Mouse (Mus musculus): ENCODE results near the gene Agap1. TPM values are rescaled to one million over a fixed set of nuclear protein-coding genes. Genes with fewer than 3 reads are reported as not detected.

Gene Agap1
- total RNA-seq, 2 experiments from 2014 or later = 8.0 to 16.0 TPM

DNA sequence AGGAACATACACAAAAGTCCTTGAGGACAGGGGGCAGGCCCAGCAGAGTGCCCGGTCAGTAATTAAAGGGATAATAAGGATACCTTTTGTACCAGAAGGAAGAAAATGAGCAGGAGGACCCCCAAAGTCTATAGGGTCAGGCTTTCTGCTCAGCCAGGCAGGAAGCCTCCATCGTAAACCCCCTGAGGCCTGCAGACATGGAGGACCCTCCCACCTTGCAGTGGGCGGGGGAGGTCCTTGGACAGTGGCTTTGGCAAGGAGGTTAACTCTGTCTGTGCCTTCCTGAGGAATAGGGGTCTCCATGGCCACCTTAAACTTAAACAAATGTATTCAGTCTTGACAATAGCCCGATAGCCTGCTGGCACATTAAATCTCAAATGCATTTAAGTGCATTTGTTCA, 413.2 kb downstream of the Agap1 start:
- ATAC-seq (replicated peaks; ENCODE audit: poor library complexity, severe bottlenecking) = no peak

DNA sequence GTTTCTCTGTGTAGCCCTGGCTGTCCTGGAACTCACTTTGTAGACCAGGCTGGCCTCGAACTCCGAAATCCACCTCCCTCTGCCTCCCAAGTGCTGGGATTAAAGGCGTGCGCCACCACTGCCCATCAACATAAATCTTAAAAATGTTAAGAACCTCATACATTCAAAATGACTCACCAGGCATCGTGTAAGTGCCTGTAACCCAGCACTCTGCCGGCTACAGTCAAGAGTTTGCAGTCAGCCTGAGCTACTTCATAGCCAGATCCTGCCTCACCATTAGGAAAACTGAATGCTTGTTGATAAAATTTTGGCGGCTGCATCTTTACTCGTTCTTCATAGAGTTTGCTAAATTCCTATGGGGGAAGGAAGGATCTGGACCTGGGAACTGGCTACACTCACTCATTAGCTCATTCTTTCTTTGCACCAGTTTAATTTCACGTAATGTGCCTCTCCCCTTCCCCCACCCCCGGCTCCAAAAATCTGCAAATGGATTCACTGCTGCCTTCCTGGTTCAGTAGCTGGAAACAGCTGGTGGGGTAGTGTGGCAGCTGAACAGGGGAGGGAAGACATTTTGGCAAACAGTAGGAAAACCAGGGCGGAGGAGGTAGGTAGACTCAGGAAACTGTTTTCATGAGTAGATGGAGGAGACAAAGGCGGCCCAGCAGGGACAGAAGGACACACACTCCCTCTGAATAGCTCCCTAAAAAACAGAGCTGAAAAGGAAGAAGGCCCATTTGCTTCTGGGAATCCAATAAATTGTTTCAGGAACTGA, 415.7 kb downstream of the Agap1 start:
- no peak for ATAC-seq (replicated peaks; ENCODE audit: poor library complexity, severe bottlenecking)

DNA sequence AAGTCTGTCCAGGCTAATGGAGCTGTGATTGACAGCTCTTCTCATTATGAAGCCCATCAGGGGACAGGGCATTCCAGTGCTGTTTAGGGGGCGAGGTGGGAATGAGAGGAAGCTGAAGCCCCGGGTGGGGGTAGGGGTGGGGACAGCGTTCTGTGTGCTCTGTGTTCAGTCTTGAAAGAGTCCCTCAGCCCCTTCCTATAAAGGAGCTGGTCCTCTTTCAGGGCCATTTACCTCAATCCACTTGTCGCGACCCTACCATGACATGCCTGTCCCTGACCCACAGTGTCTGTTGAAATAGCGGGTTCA, 416.3 kb downstream of the Agap1 start:
- no peak for ATAC-seq (replicated peaks; ENCODE audit: poor library complexity, severe bottlenecking)

DNA sequence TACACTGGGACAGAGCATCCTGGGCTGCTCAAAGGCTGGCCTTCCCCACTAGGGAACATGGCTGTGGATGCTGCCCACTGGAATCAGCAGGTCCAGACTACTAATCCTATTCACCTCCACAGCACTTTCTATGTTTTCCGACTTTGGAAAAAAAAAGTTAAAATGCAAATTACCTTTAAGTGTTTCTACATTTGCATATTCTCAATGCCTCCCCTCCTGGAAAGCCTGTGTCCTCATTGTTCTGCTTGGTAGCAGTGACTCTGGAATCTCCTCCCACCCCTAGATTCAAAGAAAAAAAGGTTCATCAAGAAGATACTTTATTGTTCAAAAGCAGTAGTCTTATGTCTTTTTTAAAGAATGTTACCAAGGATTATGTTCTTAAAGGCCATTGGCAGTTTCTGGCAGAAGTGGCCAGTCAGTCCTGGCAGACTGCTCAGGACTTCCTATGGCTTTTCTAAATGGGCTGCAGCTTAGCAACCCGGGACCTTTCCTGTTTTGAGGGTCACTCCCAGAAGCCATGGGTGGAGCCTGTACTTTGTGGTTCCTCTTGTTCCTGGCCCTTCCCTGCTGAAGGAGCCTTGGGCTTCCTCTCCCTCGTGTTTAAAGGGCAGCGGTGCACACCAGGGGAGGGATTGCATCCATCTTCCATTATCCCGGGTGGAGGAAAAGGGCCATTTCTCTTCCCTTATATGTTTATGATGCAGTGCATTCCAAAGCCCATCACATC, 421.9 kb downstream of the Agap1 start:
- ATAC-seq (replicated peaks; ENCODE audit: poor library complexity, severe bottlenecking) = peak; percentile 46; the same call in 1 of the 2 replicates

DNA sequence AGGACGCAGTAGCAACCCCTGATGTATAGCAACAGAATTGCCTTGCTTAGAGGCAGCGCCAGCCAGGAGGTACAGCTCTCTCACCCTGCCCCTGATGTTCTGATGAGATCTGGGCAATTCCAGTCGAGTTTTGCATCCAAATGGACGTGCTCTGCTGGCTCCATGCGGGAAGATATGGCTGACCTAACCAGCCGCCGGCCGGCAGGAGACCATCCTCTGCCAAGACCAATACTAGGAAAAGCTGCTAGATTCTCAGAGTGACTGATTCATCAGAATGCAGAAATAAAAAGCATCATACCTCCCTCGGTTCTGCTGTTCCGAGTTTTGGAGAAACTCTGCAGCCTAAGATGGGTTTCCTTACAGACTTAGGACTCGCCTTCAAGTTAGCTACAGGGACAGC, 423.9 kb downstream of the Agap1 start:
- no peak for ATAC-seq (replicated peaks; ENCODE audit: poor library complexity, severe bottlenecking)

DNA sequence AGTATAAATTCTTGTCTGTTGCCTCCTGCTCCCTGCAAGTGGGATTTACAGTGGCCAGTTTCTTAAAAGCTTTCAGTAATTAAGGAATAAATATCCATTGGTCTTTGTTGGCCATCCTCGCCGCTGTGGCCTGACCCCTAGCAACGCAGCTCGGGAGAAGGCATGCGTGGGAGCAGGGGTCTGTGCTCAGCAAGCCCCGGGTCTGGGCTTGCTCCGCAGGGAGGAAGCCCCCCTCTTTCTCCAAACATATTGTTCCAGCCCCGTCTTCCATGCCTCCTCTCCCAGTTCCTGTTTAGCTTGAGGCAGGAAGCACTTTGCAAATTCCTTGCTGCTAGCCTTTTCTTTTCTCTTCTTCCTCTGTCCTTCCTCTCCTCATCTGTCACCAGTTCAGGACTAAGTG, 425.6 kb downstream of the Agap1 start:
- ATAC-seq (replicated peaks; ENCODE audit: poor library complexity, severe bottlenecking) = no peak

DNA sequence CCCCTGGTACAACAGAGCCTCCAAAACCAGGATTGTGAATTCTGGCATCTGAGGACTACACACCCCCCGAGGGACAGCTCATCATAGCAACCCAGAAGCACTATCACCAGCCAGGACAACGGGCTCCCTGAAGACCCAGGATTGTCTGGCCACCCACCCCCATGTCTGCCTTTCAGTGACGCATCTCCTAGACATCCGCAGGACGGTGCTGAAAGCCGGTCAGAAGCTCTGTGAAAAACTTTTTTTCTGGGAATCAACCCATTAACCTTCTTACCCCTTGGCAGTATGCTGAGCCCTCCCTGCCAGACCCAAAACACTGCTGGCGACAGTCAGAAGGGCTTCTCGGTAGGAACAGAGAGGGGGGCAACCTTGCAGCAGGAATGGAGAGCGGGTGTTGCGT, 426.2 kb downstream of the Agap1 start:
- ATAC-seq (replicated peaks; ENCODE audit: poor library complexity, severe bottlenecking) = no peak

DNA sequence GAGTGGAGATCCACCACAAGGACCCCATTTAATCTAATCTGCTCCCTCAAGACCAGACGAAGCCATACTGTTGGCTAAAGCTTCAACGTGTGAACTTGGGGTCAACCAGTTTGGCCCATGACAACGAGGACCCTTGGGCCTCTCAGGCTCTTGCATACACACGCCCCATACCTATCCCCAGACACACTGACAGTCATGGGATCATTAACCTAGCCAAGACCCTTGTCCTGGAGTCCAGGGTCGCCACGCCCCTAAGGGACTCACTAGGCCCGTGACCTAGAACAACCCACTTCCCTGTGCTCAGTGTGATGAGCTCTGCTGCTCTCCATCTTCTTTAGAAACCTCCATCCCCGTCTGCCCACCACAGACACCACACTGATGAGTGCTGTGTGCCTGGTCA, 429.7 kb downstream of the Agap1 start:
- no peak for ATAC-seq (replicated peaks; ENCODE audit: poor library complexity, severe bottlenecking)

DNA sequence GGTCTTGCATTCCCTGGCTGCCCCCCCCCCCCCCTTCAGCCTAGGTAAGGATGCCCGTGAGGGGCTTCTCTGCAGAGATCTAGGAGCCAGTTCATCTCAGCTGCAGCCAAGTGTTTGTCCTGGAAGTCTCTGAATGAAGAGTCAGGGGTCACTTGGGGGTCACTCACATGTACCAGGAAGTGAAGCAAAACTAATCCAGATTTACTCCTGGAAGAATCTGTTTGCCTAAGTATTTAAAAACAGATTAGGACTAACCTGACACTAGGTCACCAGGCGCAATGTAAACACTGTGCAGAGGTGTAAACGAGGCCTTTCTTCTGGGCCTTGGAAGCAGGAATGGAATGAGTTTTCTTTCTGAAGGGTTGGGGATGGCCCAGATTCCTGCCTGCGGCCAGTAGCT, 431.1 kb downstream of the Agap1 start:
- no peak for ATAC-seq (replicated peaks; ENCODE audit: poor library complexity, severe bottlenecking)

DNA sequence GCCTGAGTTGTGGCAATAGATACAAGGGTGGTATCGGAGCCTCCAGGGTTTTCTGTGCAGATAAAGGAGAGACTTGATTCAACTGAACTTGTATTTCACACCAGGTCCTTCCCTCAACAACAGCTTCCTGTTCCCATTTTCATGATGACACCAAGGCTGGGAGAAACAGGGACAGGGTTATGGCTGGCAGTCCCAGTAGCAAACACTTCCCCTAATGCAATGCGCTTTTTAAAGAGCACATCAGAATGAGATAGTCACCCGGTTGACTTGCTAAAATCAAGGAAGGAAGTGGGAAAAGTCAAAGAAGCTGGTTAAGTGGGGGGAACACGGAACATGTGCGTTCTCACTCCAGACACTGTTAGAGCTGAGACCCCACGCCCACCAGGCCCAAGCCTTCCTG, 436.8 kb downstream of the Agap1 start:
- peak; percentile 59; the same call in 1 of the 2 replicates for ATAC-seq (replicated peaks; ENCODE audit: poor library complexity, severe bottlenecking)

DNA sequence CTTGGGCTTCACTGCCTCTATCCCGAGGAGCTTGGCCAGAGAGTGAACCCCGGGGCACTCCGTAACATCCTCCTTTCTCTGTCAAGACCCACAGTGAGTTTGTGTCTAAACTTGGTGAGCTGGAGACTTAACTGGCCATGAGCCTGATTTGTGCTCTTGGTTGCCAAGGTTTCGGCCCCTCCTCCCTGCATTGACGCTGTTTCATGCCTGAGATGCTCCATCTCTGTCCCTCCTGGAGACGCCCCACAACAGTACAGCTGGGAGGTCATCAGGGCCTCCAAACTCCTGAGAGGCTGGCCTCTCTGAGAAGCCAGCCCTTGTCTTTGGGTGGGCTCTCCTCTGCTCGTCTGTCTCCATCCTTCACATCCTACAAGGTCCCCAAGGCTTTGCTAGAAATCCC, 437.7 kb downstream of the Agap1 start:
- no peak for ATAC-seq (replicated peaks; ENCODE audit: poor library complexity, severe bottlenecking)

DNA sequence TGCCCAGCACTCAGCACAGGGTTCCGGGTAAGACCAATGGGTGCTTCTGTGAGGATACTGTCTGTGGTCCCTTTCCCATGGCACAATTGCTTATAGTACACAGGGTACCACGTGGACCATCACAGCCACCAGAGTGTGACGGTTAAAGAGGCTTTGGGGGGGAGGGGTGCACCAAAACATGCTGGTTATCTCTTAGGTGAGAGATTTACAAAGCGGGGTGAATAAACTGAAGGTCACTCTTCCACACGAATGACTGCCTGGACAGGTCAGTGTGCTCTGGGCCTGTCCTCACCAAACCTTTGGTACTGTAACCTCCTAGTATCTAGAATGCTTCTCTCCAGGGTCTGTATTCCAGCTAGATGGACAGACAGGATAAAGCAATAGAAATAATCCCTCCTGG, 441.2 kb downstream of the Agap1 start:
- ATAC-seq (replicated peaks; ENCODE audit: poor library complexity, severe bottlenecking) = no peak

DNA sequence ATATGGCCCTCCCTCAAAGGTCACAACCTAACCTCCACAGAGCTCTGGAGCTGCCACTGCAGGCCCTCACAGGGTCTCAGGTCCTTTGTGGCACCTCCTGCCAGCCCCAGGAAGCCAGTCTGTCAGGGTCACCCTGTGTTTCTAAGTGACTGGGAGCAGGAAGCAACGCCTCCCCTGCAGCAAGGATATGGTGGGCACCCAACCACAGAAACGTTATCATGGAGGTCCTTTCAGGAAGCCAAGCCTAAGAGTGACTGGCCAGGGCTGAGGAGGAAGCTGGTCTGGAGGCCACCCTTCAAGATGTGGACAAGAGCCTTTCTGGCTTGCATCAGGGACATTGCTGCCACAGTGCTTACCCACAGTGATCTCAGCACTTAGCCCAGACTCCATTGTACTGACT, 444.4 kb downstream of the Agap1 start:
- peak; percentile 40 for ATAC-seq (replicated peaks; ENCODE audit: poor library complexity, severe bottlenecking)

DNA sequence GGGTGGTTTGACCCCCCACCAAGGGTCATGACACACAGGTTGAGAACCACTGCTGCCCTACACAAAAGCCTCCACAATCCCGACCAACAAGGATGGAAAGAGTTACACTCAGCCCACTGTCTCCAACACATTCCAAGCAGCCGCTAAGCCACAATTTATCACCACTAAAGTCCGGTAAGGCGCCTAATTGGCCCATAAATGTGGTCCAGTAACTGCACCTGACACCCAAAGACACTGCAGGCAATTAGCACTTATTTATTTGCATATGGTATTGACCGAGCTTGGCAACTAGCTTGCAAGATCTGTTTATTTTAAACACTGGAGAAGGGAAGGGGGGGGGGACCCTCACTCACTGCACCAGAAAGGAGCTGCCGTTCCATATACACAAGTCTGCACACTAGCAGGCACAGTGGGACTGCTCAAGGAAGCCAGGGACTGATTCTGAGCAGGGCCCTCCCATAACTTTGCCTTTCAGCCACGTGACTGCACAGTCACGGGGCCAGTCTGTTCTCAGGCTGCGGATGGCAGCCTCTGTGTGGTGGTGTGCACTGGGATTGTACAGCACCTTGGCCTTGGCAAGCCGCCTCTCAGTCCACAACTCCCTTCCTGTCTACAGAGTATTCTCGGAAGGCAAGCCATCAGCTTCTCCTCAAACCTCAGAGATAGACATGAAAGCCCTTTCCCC, 445.3 kb downstream of the Agap1 start:
- no peak for ATAC-seq (replicated peaks; ENCODE audit: poor library complexity, severe bottlenecking)

DNA sequence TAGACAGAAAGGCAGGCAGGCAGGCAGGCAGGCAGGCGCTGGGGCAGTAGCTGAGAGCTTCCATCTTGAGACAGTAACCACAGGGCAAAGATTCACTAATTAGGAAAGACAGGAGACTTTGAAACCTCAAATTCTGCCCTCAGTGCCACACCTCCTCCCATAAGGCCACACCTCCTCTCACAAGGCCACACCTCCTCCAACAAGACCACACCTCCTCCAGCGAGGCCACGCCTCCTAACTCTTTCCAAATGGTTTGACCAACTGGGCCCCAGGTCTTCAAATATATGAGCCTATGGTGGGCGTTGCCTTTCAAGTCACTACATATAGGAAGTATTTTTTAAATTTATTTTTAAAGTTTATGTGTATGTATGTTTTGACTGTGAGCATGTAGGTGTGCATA, 446.8 kb downstream of the Agap1 start:
- ATAC-seq (replicated peaks; ENCODE audit: poor library complexity, severe bottlenecking) = peak; percentile 41

DNA sequence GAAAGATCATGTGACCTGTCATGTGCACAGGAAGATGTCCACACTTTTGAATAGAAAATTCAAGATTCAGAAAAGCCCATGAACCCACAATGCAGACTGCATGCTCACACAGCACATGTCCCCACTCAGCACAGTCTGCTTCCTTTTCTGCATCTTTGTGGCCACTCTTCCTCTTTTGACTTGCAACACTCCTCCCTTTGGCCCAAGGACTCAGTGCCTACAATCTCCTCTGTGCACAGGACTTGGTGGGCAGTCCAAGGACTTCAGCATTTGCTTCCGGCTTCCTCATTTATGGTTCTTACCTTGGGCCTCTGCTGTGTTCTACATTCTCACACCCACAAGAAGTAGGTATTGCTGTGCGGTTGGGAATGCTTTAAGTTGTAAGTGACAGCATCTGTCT, 447.6 kb downstream of the Agap1 start:
- peak; percentile 95 for ATAC-seq (replicated peaks; ENCODE audit: poor library complexity, severe bottlenecking)

DNA sequence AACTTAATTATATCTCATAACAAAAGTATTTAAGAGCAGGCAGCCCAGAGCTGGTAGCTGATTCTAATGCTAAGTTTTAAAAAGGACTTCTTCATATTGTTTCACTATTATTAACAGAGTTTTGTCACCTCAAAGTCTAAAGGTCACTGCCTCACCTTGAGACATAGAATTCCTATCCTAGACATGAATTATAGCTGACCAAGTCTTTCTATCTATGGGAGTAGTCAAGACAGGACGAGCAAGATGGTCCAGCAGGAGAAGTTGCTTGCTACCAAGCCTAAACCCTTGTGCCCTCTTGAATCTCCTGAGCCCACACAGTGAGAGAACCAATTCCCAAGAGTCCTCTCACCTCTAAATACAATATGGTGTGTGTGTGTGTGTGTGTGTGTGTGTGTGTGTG, 448.0 kb downstream of the Agap1 start:
- ATAC-seq (replicated peaks; ENCODE audit: poor library complexity, severe bottlenecking) = no peak

DNA sequence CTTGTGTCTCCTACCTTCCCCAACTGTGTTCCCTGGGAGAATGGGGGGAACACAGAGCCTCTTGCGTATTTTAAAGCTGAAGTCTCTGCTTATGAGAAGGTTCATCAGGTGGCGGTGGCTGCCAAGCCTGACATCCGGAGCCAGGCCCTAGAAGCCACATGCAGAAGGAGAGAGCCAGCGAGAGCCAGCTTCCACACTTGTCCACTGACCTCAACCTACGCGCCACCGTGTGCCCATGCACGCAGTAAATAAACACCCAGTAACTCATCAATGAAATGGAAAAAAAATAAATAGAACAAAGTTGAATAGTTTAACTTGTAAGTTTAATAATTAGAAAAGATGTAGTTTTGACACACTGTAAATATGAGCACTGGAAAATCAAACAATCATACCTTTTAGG, 455.2 kb downstream of the Agap1 start:
- no peak for ATAC-seq (replicated peaks; ENCODE audit: poor library complexity, severe bottlenecking)

DNA sequence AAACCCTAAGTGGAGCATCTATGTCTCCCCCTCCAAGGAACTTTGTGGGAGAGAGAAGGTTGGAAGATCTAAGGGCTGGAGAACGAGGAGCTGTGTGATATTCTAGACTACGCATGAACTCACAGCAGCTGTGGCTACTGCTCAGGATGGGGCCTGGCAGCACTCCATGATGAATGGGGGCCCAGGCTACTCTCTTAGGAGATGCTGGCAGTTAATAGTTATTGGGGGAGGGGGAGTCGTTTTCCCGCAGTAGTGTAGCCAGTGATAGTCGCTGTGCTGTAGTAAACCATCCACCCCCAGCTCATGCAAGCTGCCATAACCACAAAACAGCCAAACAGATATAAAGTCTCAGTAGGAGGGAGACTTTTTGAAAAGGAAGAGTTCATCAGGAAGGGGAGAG, 457.8 kb downstream of the Agap1 start:
- ATAC-seq (replicated peaks; ENCODE audit: poor library complexity, severe bottlenecking) = no peak

DNA sequence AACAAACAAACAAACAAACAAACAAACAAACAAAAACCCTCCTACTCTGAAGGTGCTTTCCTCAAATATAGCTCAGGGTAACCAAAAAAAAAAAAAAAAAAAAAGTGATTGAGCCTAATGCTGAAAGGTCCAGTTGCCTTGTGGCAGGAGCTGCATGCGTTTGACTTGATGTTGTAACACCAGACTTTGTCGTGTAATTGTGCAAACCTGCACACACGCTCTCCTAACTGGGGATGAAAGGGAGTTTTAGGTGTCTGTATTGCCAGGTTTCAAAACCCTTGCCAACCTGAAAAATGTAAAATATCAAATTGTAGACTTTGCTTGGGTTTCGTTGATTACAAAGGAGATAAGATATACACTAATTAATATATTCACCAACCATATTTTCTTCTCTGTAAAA, 459.0 kb downstream of the Agap1 start:
- ATAC-seq (replicated peaks; ENCODE audit: poor library complexity, severe bottlenecking) = peak; percentile 48; the same call in 1 of the 2 replicates

DNA sequence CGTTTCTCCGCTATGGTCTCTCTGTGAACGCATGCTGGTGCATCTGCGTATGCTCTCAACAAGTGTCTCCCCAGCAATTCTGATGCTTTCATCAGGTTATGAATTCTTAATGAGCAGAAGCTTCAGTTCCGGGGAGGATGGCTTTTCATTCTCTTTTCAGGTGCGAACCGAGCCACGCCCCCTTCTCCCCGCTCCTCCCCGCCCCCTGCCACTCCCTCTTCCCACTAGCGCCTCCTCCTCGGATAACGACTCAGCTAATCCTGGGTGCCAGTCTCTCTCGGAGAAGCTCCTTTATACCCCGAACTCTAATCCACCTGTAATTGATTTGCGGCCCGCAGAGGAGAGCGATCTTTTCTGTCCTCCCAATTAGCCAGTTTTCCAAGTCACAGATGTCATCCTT, 463.5 kb downstream of the Agap1 start:
- ATAC-seq (replicated peaks; ENCODE audit: poor library complexity, severe bottlenecking) = no peak

DNA sequence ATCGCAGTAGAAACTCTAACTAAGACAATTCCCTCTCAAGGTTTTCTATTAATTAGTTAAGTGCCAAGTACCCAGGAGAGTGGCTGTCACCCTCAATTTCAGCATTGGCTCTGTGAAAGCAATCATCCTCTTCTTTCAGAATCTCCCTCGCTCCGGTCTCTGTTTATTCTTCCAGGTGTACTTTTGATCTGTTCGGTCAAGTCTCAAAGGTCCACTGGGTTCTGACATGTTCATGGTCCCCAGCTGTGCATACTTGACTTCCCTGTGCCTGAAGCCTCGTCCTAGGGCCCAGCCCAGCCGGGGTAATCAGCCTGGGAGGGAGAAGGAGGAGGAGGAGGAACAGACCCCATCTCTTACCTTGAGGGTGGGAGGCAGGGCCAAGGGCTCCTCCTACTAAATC, 464.6 kb downstream of the Agap1 start:
- ATAC-seq (replicated peaks; ENCODE audit: poor library complexity, severe bottlenecking) = no peak
